9 mouse cellular contexts compared by ENCODE assay signal in genomic region chr8:87875452-87875851, GRCm38 (mm10).
DNase-seq lines count a peak whose midpoint lies in the region; ATAC-seq lines count a peak whose summit lies in the region.
"Had no signal": no experiment of that assay in that cellular context is flagged by ENCODE, and none has a peak within 500 bp of the region (broad histone marks: within the 10 kb centered on the region; RNA-seq: fewer than 3 reads in every experiment).

No protein-coding gene starts in this region.

- DNase-seq in heart, adult 18-20 months: peak; percentile 20 to 26
- DNase-seq in heart, embryonic 10.5 days (ENCODE audit: low spot score): no peak
- DNase-seq in cerebellum, postnatal 25 days: peak; percentile 42 to 59
- DNase-seq in heart, adult 8-10 months (ENCODE audit: low spot score): peak; percentile 18
- DNase-seq in urinary bladder, postnatal 14 days (ENCODE audit: low spot score): no peak

- H3K4me2 ChIP-seq in kidney, embryonic 16.5 days (replicated peaks; ENCODE audit: low read depth, low read length): peak overlapping the region; percentile 16; the same call in 1 of the 2 replicates
- H3K4me2 ChIP-seq in midbrain, embryonic 13.5 days (replicated peaks): no peak overlapping the region

- ATAC-seq in kidney, embryonic 16.5 days (ENCODE audit: low FRiP score, low TSS enrichment): peak; percentile 49; the same call in 1 of the 2 replicates
- ATAC-seq in midbrain, embryonic 13.5 days: no peak
- ATAC-seq in erythroblast, adult 5-6 weeks (replicated peaks; ENCODE audit: low FRiP score, poor library complexity, severe bottlenecking): no peak

- no peaks in the 10 kb centered on the region for H3K9me3 ChIP-seq in heart, embryonic 10.5 days
- no peaks in the 10 kb centered on the region for H3K9me3 ChIP-seq in kidney, embryonic 16.5 days (ENCODE audit: low read length)
- no peaks in the 10 kb centered on the region for H3K9me3 ChIP-seq in midbrain, embryonic 13.5 days

- no peaks in the 10 kb centered on the region for H3K36me3 ChIP-seq in heart, embryonic 10.5 days
- H3K36me3 ChIP-seq in kidney, embryonic 16.5 days (ENCODE audit: insufficient read depth, low read length): no peaks in the 10 kb centered on the region
- H3K36me3 ChIP-seq in midbrain, embryonic 13.5 days: no peaks in the 10 kb centered on the region; the same call in 1 of the 2 replicates

- peaks cover 25% of the 10 kb centered on the region for H3K4me1 ChIP-seq in heart, embryonic 10.5 days
- peaks cover 27% of the 10 kb centered on the region for H3K4me1 ChIP-seq in kidney, embryonic 16.5 days (ENCODE audit: insufficient read depth, low read length)
- peaks cover 69% of the 10 kb centered on the region for H3K4me1 ChIP-seq in midbrain, embryonic 13.5 days (replicated peaks)

- H3K27ac ChIP-seq in heart, embryonic 10.5 days: no peak overlapping the region
- peak overlapping the region; percentile 31; the same call in 1 of the 2 replicates for H3K27ac ChIP-seq in kidney, embryonic 16.5 days (ENCODE audit: low read length)
- 0 out of 2 replicates have a peak overlapping the region, but pooled peaks have one; percentile 30 for H3K27ac ChIP-seq in midbrain, embryonic 13.5 days

- H3K4me3 ChIP-seq in heart, embryonic 10.5 days: no peak overlapping the region
- no peak overlapping the region for H3K4me3 ChIP-seq in kidney, embryonic 16.5 days (ENCODE audit: low read length)
- no peak overlapping the region for H3K4me3 ChIP-seq in midbrain, embryonic 13.5 days (replicated peaks)

- H3K27me3 ChIP-seq in heart, embryonic 10.5 days (ENCODE audit: insufficient read depth, poor library complexity, severe bottlenecking): no peaks in the 10 kb centered on the region; the same call in 1 of the 2 replicates
- H3K27me3 ChIP-seq in kidney, embryonic 16.5 days (ENCODE audit: insufficient read depth, low read length): no peaks in the 10 kb centered on the region
- no peaks in the 10 kb centered on the region for H3K27me3 ChIP-seq in midbrain, embryonic 13.5 days
- H3K27me3 ChIP-seq: CH12.LX had no signal

- WGBS in heart, embryonic 10.5 days: 64% methylated on average over 10 of the region's 10 CpGs
- WGBS in kidney, embryonic 16.5 days: 16% methylated on average over 10 of the region's 10 CpGs
- WGBS in midbrain, embryonic 13.5 days: 34% methylated on average over 10 of the region's 10 CpGs

- H3K9ac ChIP-seq in kidney, embryonic 16.5 days (replicated peaks; ENCODE audit: low read length): peak overlapping the region; percentile 13; the same call in 1 of the 2 replicates
- no peak overlapping the region for H3K9ac ChIP-seq in midbrain, embryonic 13.5 days (replicated peaks)

Comparison
In these comparisons a context has a peak if more than half of its experiments do, and no peak if none do; other contexts are left out.
1. DNase-seq: peak in heart, adult 18-20 months (2 of 2), cerebellum, postnatal 25 days (2 of 2) and heart, adult 8-10 months (single experiment); none in heart, embryonic 10.5 days (single experiment) and urinary bladder, postnatal 14 days (single experiment).